Mouse (Mus musculus) heart, adult 2 months (tissue): ENCODE measurements around the gene Gsdme. TPM values are rescaled to one million over a fixed set of nuclear protein-coding genes. Genes with fewer than 3 reads are reported as not detected.

Experiments used
- DNase-seq, 2 experiments: peaks; one replicate each; pipeline ENCODE4 v3.0.0; 2021
- H3K27ac ChIP-seq: fragments of 200-600 bp; 2 replicates; pipeline ENCODE4 v1.8.1; 2022
- H3K27me3 ChIP-seq: fragments of 200-500 bp; 2 replicates; pipeline ENCODE4 v1.6.1; 2012; ENCODE audit warnings: mild to moderate bottlenecking, low read length, inconsistent platforms, mixed read lengths; ENCODE audit not compliant: control insufficient read depth, insufficient read depth
- H3K36me3 ChIP-seq: fragments of 200-500 bp; 2 replicates; pipeline ENCODE4 v1.6.1; 2012; ENCODE audit warnings: low read length, inconsistent platforms; ENCODE audit not compliant: control insufficient read depth, insufficient read depth
- H3K4me1 ChIP-seq: fragments of 200-500 bp; 2 replicates; pipeline ENCODE4 v1.6.1; 2011; ENCODE audit warnings: low read length; ENCODE audit not compliant: control insufficient read depth, insufficient read depth
- H3K4me3 ChIP-seq: fragments of 200-600 bp; 2 replicates; pipeline ENCODE4 v1.8.1; 2022
- H3K79me2 ChIP-seq: fragments of 200-500 bp; replicated peaks from 2 replicates; pipeline ENCODE4 v1.6.1; 2012; ENCODE audit warnings: mild to moderate bottlenecking, inconsistent platforms, low read length, moderate library complexity, mixed read lengths; ENCODE audit not compliant: control insufficient read depth, insufficient read depth
- H3K9ac ChIP-seq: fragments of 200-500 bp; 2 replicates; pipeline ENCODE4 v1.6.1; 2012; ENCODE audit warnings: low read depth, mild to moderate bottlenecking, control low read depth, inconsistent platforms, low read length, mixed read lengths
- CTCF ChIP-seq: fragments of 200-600 bp; IDR thresholded peaks from 2 replicates; pipeline ENCODE4 v1.8.1; 2022; ENCODE audit warnings: antibody characterized with exemption, mild to moderate bottlenecking, moderate library complexity
- EP300 ChIP-seq: fragments of 200-500 bp; IDR thresholded peaks from 2 replicates; pipeline ENCODE4 v1.6.1; 2011; ENCODE audit warnings: low read depth, low read length, control low read depth; ENCODE audit not compliant: insufficient read depth
- POLR2A ChIP-seq: fragments of 200-500 bp; IDR thresholded peaks from 2 replicates; pipeline ENCODE4 v1.6.1; 2011; ENCODE audit warnings: mild to moderate bottlenecking, low read depth, low read length, control low read depth; ENCODE audit not compliant: insufficient read depth
- WGBS: fragments of 180-500 bp; shearing (Covaris S2); methylation state at CpG from one replicate; pipeline ENCODE4 v1.1.7; 2018; 5-methylcytosine and 5-hydroxymethylcytosine counted together
- intact Hi-C: fragments of 180-260 bp; cut with DNase I; formaldehyde crosslinking; loops from one replicate; pipeline ENCODE4 v1.15.1; 2025
- polyA plus RNA-seq: library from polyadenylated mRNA; depleted of rRNA; stranded (reverse); fragments of >200 nt; gene quantifications from 2 replicates; pipeline ENCODE4 v1.2.3, GENCODE M21; 2012
- total RNA-seq, 2 experiments: library from RNA; stranded (reverse); gene quantifications; 2 replicates each; pipeline ENCODE4 v1.2.3; 2021

Gene Gsdme
- total and polyA plus RNA-seq, 3 experiments, result 0.29 to 0.41 (median 0.32) TPM

GRCm38 (mm10) chr6:50240437-50240836, 23.2 kb downstream of the Gsdme start:
- intact Hi-C loops, result no loop called here
- Histone ChIP-seq H3K79me2 (no peaks in the 10 kb centered on the region), H3K4me1 (no peaks in the 10 kb centered on the region), H3K9ac (no peak overlapping the region), H3K36me3 (no peaks in the 10 kb centered on the region), H3K27me3 (no peaks in the 10 kb centered on the region), H3K27ac (no peak overlapping the region), H3K4me3 (no peak overlapping the region)
- WGBS, result 81% methylated on average over 5 of the region's 5 CpGs
- no peak for DNase-seq
- TF ChIP-seq EP300 (no peak), CTCF (no peak), POLR2A (no peak)

GRCm38 (mm10) chr6:50239902-50240301, 23.8 kb downstream of the Gsdme start:
- DNase-seq, result no peak
- TF ChIP-seq EP300 (no peak), POLR2A (no peak), CTCF (no peak)
- Histone ChIP-seq H3K79me2 (no peaks in the 10 kb centered on the region), H3K27me3 (no peaks in the 10 kb centered on the region), H3K27ac (no peak overlapping the region), H3K36me3 (no peaks in the 10 kb centered on the region), H3K9ac (no peak overlapping the region), H3K4me1 (no peaks in the 10 kb centered on the region), H3K4me3 (no peak overlapping the region)
- intact Hi-C loops, result no loop called here
- WGBS, result 83% methylated on average over 2 of the region's 2 CpGs

- Histone ChIP-seq H3K79me2 (no peaks in the 10 kb centered on the region), H3K27ac (no peak overlapping the region), H3K9ac (no peak overlapping the region), H3K36me3 (no peaks in the 10 kb centered on the region), H3K4me1 (no peaks in the 10 kb centered on the region), H3K4me3 (no peak overlapping the region), H3K27me3 (no peaks in the 10 kb centered on the region)
- WGBS, result 45% methylated on average over 2 of the region's 2 CpGs
- DNase-seq, result no peak
- intact Hi-C loops, result no loop called here
- no peak for TF ChIP-seq EP300
- no peak for TF ChIP-seq CTCF
- TF ChIP-seq POLR2A, result no peak
Measured at GRCm38 (mm10) chr6:50237963-50238362, 25.7 kb downstream of the Gsdme start.

GRCm38 (mm10) chr6:50232984-50233383, 30.7 kb downstream of the Gsdme start:
- TF ChIP-seq EP300 (no peak), POLR2A (no peak), CTCF (no peak)
- no peaks in the 10 kb centered on the region for H3K79me2 ChIP-seq
- H3K27ac ChIP-seq, result no peak overlapping the region
- intact Hi-C loops, result no loop called here
- H3K36me3 ChIP-seq, result no peaks in the 10 kb centered on the region
- 37% methylated on average over 1 of the region's 1 CpGs for WGBS
- H3K4me3 ChIP-seq, result no peak overlapping the region
- H3K4me1 ChIP-seq, result no peaks in the 10 kb centered on the region
- H3K27me3 ChIP-seq, result no peaks in the 10 kb centered on the region
- DNase-seq, result no peak
- no peak overlapping the region for H3K9ac ChIP-seq

- Histone ChIP-seq H3K27me3 (no peaks in the 10 kb centered on the region), H3K4me1 (no peaks in the 10 kb centered on the region), H3K9ac (no peak overlapping the region), H3K4me3 (no peak overlapping the region), H3K79me2 (no peaks in the 10 kb centered on the region), H3K36me3 (no peaks in the 10 kb centered on the region), H3K27ac (no peak overlapping the region)
- TF ChIP-seq POLR2A, result no peak
- DNase-seq, result no peak
- WGBS, result 91% methylated on average over 5 of the region's 5 CpGs
- intact Hi-C loops, result no loop called here
Measured at GRCm38 (mm10) chr6:50231288-50231687, 32.4 kb downstream of the Gsdme start.

- no peaks in the 10 kb centered on the region for H3K27me3 ChIP-seq
- no peaks in the 10 kb centered on the region for H3K36me3 ChIP-seq
- intact Hi-C loops, result no loop called here
- WGBS, result 72% methylated on average over 5 of the region's 5 CpGs
- H3K9ac ChIP-seq, result no peak overlapping the region
- no peaks in the 10 kb centered on the region for H3K4me1 ChIP-seq
- H3K27ac ChIP-seq, result no peak overlapping the region
- no peaks in the 10 kb centered on the region for H3K79me2 ChIP-seq
- no peak for DNase-seq
- TF ChIP-seq POLR2A (no peak), EP300 (no peak), CTCF (no peak)
- no peak overlapping the region for H3K4me3 ChIP-seq
Measured at GRCm38 (mm10) chr6:50228180-50228579, 35.5 kb downstream of the Gsdme start.
